Mouse (Mus musculus) liver, embryonic 16.5 days (tissue): ENCODE measurements at regions not wholly inside any gene's neighbourhood (a gene's known extent, or its start where the extent isn't known, plus 50 kb on each side); places are given as distances from the start of the nearest gene placed in this dataset.

Experiments used
- ATAC-seq: fragments of 200-750 bp; cut with Nextera tagmentation; 2 replicates; pipeline ENCODE4 v1.8.0; 2017; ENCODE audit warnings: low read depth, mild to moderate bottlenecking, moderate number of reproducible peaks, moderate library complexity
- H3K27ac ChIP-seq: fragments of 300-500 bp; sonication (generic); 2 replicates; pipeline ENCODE4 v1.5.1; 2014; ENCODE audit warnings: mild to moderate bottlenecking, low read length
- H3K27me3 ChIP-seq: fragments of 300-500 bp; sonication (generic); 2 replicates; pipeline ENCODE4 v1.6.1; 2014; ENCODE audit warnings: low read depth, low read length, mixed read lengths; ENCODE audit not compliant: control insufficient read depth, insufficient read depth
- H3K36me3 ChIP-seq: fragments of 300-500 bp; sonication (generic); 2 replicates; pipeline ENCODE4 v1.6.1; 2014; ENCODE audit warnings: mild to moderate bottlenecking; ENCODE audit not compliant: control insufficient read depth, insufficient read depth
- H3K4me1 ChIP-seq: fragments of 300-500 bp; sonication (generic); 2 replicates; pipeline ENCODE4 v1.6.1; 2014; ENCODE audit warnings: low read depth, low read length, mixed read lengths; ENCODE audit not compliant: control insufficient read depth
- H3K4me2 ChIP-seq: fragments of 300-500 bp; sonication (generic); 2 replicates; pipeline ENCODE4 v1.6.1; 2014; ENCODE audit warnings: low read depth, low read length, mixed read lengths
- H3K4me3 ChIP-seq: fragments of 300-500 bp; sonication (generic); 2 replicates; pipeline ENCODE4 v1.5.1; 2014; ENCODE audit warnings: low read depth, mild to moderate bottlenecking, low read length
- H3K9ac ChIP-seq: fragments of 300-500 bp; sonication (generic); 2 replicates; pipeline ENCODE4 v1.6.1; 2014; ENCODE audit warnings: low read depth, low read length
- H3K9me3 ChIP-seq: fragments of 300-500 bp; sonication (generic); replicated peaks from 2 replicates; pipeline ENCODE4 v1.6.1; 2016; ENCODE audit warnings: low read length; ENCODE audit not compliant: control insufficient read depth
- WGBS: fragments of 180-500 bp; shearing (Covaris S2); extraction: QIAGEN DNeasy Blood & Tissue Kit; methylation state at CpG from one replicate; pipeline ENCODE4 v1.1.7; 2014; ENCODE audit not compliant: insufficient replicate concordance; 5-methylcytosine and 5-hydroxymethylcytosine counted together

DNA sequence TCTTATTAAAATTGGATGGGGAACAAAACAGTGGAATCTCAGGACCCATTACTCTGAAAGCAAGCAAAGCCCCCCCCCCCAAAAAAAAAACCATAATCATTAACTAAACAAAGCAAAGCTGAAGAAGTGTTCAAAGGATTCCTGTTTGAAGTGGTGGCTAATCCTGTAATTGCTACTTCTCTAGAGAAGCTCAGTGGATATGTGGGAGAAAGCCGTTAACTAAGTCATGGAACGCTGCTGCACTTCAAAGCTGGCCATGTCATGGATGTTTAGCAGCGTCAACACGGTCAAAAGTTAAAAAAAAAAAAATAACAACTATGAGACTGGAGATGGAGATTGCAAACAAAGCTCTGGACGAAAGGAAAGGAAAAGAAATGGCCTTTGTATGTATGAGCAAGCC is 305.3 kb upstream of the Slc35b3 start:
- no peaks in the 10 kb centered on the region for H3K27me3 ChIP-seq
- no peaks in the 10 kb centered on the region for H3K4me1 ChIP-seq
- H3K4me2 ChIP-seq, result no peak overlapping the region
- WGBS, result 52% methylated on average over 5 of the region's 5 CpGs
- no peaks in the 10 kb centered on the region for H3K9me3 ChIP-seq
- no peak overlapping the region for H3K27ac ChIP-seq
- no peak overlapping the region for H3K9ac ChIP-seq
- no peak for ATAC-seq
- H3K36me3 ChIP-seq, result no peaks in the 10 kb centered on the region
- no peak overlapping the region for H3K4me3 ChIP-seq

- no peak for ATAC-seq
- no peak overlapping the region for H3K4me3 ChIP-seq
- no peaks in the 10 kb centered on the region for H3K36me3 ChIP-seq
- H3K4me2 ChIP-seq, result no peak overlapping the region
- WGBS, result 31% methylated on average over 3 of the region's 3 CpGs
- no peaks in the 10 kb centered on the region for H3K27me3 ChIP-seq
- no peaks in the 10 kb centered on the region for H3K4me1 ChIP-seq
- no peak overlapping the region for H3K27ac ChIP-seq
- no peak overlapping the region for H3K9ac ChIP-seq
- H3K9me3 ChIP-seq, result no peaks in the 10 kb centered on the region
These were observed 296.0 kb upstream of the Slc35b3 start for GRCm38 (mm10) chr13:39256708-39257107.

- no peak overlapping the region for H3K4me3 ChIP-seq
- no peaks in the 10 kb centered on the region for H3K9me3 ChIP-seq
- H3K9ac ChIP-seq, result no peak overlapping the region
- ATAC-seq, result no peak
- no peak overlapping the region for H3K4me2 ChIP-seq
- H3K27me3 ChIP-seq, result no peaks in the 10 kb centered on the region
- H3K36me3 ChIP-seq, result no peaks in the 10 kb centered on the region
- no peak overlapping the region for H3K27ac ChIP-seq
- no peaks in the 10 kb centered on the region for H3K4me1 ChIP-seq
- 49% methylated on average over 3 of the region's 3 CpGs for WGBS
These were observed 294.7 kb upstream of the Slc35b3 start for GRCm38 (mm10) chr13:39255338-39255737.

GRCm38 (mm10) chr13:39252591-39252990 is 291.9 kb upstream of the Slc35b3 start:
- no peak overlapping the region for H3K27ac ChIP-seq
- H3K4me1 ChIP-seq, result no peaks in the 10 kb centered on the region
- no peak for ATAC-seq
- no peak overlapping the region for H3K9ac ChIP-seq
- no peaks in the 10 kb centered on the region for H3K27me3 ChIP-seq
- H3K4me2 ChIP-seq, result no peak overlapping the region
- H3K4me3 ChIP-seq, result no peak overlapping the region
- H3K36me3 ChIP-seq, result no peaks in the 10 kb centered on the region
- 71% methylated on average over 3 of the region's 3 CpGs for WGBS
- no peaks in the 10 kb centered on the region for H3K9me3 ChIP-seq

DNA sequence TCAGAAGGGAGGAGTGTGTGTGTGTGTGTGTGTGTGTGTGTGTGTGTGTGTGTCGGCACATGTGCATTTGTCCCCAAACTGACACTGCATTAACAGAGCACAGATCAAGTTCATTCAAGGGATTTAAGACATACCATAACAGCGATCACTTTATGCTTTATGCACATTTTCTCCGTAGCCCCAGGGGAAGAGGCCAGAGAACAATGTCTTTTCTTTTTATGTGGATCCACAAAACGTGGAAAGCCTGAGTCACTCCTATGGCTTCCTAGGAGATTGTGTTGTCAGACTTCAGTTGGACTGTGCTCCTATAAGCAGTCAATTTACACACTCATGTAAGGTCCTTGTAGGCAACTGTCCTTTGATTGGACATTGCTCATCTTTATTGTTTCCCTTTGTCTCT is 289.4 kb upstream of the Slc35b3 start:
- Histone ChIP-seq H3K27me3 (no peaks in the 10 kb centered on the region), H3K9me3 (no peaks in the 10 kb centered on the region), H3K4me3 (no peak overlapping the region), H3K36me3 (no peaks in the 10 kb centered on the region), H3K4me2 (no peak overlapping the region), H3K27ac (no peak overlapping the region), H3K4me1 (no peaks in the 10 kb centered on the region), H3K9ac (no peak overlapping the region)
- 55% methylated on average over 4 of the region's 4 CpGs for WGBS
- no peak for ATAC-seq

GRCm38 (mm10) chr13:39226829-39227228 is 266.2 kb upstream of the Slc35b3 start:
- Histone ChIP-seq H3K4me3 (no peak overlapping the region), H3K27ac (no peak overlapping the region), H3K9ac (no peak overlapping the region), H3K4me2 (no peak overlapping the region), H3K4me1 (no peaks in the 10 kb centered on the region), H3K9me3 (no peaks in the 10 kb centered on the region), H3K36me3 (no peaks in the 10 kb centered on the region), H3K27me3 (no peaks in the 10 kb centered on the region)
- no peak for ATAC-seq
- WGBS, result 46% methylated on average over 4 of the region's 4 CpGs

DNA sequence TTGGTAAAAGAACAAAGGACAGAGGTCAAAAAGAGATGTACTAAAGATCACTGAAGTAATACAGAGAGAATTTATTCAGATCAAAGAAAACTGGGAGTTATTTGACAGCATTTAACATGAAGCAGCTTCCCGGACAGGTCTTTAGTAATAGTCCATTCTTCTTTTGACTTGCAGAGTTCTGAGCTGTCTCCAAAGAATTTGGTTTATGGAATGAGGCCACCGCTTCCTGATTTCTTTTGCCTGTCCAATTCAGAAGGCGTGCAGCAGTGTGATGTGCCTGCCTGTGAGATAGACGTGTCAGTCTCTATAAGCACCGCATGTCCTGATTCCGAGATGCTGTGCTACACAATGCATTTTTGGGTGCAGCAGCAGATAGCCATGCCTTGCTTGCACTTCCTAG is 265.0 kb upstream of the Slc35b3 start:
- Histone ChIP-seq H3K9ac (no peak overlapping the region), H3K36me3 (no peaks in the 10 kb centered on the region), H3K27ac (no peak overlapping the region), H3K4me2 (no peak overlapping the region), H3K4me3 (no peak overlapping the region), H3K4me1 (no peaks in the 10 kb centered on the region), H3K27me3 (no peaks in the 10 kb centered on the region), H3K9me3 (no peaks in the 10 kb centered on the region)
- WGBS, result 61% methylated on average over 6 of the region's 6 CpGs
- ATAC-seq, result no peak

DNA sequence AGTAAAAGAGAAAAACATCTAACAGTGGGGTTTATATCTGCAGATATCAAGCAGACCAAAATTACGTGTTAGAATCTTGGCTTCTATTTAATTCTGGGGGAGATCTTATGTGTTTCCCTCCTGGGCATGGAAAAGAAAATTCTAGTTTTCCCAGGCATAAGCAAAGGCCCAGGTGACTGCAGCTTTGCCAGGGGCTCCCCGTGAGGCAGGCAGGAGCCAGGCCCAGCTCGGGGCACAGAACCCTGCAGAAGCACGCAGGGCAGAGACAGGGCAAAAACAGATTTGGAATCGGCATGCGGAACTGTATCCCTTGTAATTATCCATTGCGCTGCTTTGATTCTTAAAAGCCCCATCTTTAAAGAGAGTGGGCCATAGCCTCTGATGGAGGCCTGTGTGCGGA is 250.4 kb upstream of the Slc35b3 start:
- H3K4me3 ChIP-seq, result no peak overlapping the region
- H3K36me3 ChIP-seq, result no peaks in the 10 kb centered on the region
- WGBS, result 71% methylated on average over 8 of the region's 8 CpGs

GRCm38 (mm10) chr13:39183715-39184179 is 223.1 kb upstream of the Slc35b3 start:
- no peaks in the 10 kb centered on the region for H3K9me3 ChIP-seq
- WGBS, result 37% methylated on average over 2 of the region's 2 CpGs
- H3K9ac ChIP-seq, result no peak overlapping the region
- H3K36me3 ChIP-seq, result no peaks in the 10 kb centered on the region
- H3K4me3 ChIP-seq, result no peak overlapping the region
- no peaks in the 10 kb centered on the region for H3K4me1 ChIP-seq
- no peak for ATAC-seq
- no peak overlapping the region for H3K27ac ChIP-seq
- no peaks in the 10 kb centered on the region for H3K27me3 ChIP-seq
- no peak overlapping the region for H3K4me2 ChIP-seq

More for the DNA sequence above, 250.4 kb upstream of the Slc35b3 start:
- no peaks in the 10 kb centered on the region for H3K4me1 ChIP-seq
- H3K27ac ChIP-seq, result no peak overlapping the region
- H3K9ac ChIP-seq, result no peak overlapping the region
- no peak for ATAC-seq
- H3K27me3 ChIP-seq, result no peaks in the 10 kb centered on the region
- no peak overlapping the region for H3K4me2 ChIP-seq
- H3K9me3 ChIP-seq, result no peaks in the 10 kb centered on the region

DNA sequence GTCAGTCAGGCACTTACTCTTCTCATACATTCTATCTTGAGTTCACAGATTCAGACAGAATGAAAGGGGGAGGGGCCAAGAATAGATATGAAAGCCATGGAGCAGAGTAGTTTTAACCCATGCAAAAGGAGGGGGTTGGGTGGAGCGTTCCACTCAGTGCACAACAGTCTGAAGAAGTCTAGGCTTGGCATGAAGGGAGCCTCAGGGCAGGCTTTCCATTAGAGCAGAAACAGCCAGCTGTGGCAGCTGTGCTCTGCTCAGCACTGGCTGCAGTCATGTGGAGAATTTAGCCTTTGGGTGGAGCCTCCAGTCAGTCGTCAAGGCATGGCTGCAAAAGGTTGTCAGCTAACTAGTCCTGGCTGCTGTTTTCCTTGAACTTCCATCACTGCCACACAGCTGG is 201.3 kb upstream of the Slc35b3 start:
- Histone ChIP-seq H3K4me1 (no peaks in the 10 kb centered on the region), H3K4me2 (no peak overlapping the region), H3K27ac (no peak overlapping the region), H3K27me3 (no peaks in the 10 kb centered on the region), H3K4me3 (no peak overlapping the region), H3K9ac (no peak overlapping the region), H3K9me3 (no peaks in the 10 kb centered on the region), H3K36me3 (no peaks in the 10 kb centered on the region)
- WGBS, result 52% methylated on average over 2 of the region's 2 CpGs
- ATAC-seq, result no peak
